Mouse (Mus musculus) spleen, adult 2 months (tissue): Measurements from ENCODE around the gene Zbtb48.

Experiments used
- CTCF ChIP-seq: fragments of 200-500 bp; IDR thresholded peaks from 2 replicates; pipeline ENCODE4 v1.5.1; 2011; ENCODE audit warnings: mild to moderate bottlenecking, inconsistent platforms; ENCODE audit not compliant: insufficient read depth, insufficient read length, insufficient replicate concordance; ENCODE audit errors: extremely low read depth
- POLR2A ChIP-seq: fragments of 200-500 bp; IDR thresholded peaks from 2 replicates; pipeline ENCODE4 v1.6.1; 2011; ENCODE audit warnings: low read depth, low read length, inconsistent platforms

GRCm38 (mm10) chr4:152008622-152009075, 18.8 kb downstream of the Zbtb48 start, which contains the start of gene Klhl21:
- TF ChIP-seq CTCF (no peak), POLR2A (peak; percentile 93)
